Mouse (Mus musculus): Measurements from ENCODE around the gene Thra.

The Thra gene

GRCm38 (mm10) chr11:98797909-98798308 is 57.5 kb downstream of the Thra start:
- no peak for DNase-seq

GRCm38 (mm10) chr11:98804605-98805004 is 64.2 kb downstream of the Thra start, which contains the start of gene Casc3:
Gene Casc3, plus strand, starts transcription at chr11:98804905.
- no peak for DNase-seq

DNA sequence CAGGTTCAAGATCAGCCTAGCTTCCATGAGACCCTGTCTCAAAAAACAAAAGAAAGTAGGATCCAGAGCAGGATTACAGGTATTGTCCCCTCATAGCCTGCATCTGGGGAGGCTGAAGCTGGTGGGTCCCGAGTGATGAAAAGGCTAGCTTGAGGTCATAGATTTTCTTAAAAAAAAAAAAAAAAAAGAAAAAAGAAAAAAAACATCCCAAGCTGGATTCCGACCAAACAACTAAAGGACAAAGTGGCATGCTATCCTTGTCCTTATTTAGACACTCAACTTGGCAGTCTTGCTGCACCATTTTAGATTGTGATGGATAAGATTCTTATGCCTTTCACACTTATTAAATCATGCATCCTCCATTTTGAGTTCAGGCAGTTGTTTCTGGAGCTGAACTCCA is 68.0 kb downstream of the Thra start:
- DNase-seq = no peak

GRCm38 (mm10) chr11:98809457-98810290 is 69.2 kb downstream of the Thra start:
- DNase-seq = peak; percentile 99

DNA sequence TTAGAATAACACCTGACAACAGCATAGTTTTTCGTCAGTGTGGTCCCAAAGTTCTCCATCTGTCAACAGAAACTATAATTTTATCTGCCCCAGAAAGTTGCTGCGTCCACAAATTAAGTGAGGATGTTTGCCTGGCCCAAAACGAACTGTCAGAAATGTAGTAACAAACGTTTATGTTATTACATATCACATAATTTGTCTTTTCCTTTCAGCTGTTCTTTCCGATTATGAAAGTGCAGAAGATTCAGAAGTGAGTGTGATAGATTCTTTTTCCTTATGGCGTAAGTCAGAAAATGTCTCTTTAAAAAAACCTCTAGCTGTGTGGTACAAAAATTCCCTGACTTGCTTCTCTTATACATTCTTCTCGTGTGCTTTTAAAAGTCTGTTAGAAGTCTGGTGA is 70.2 kb downstream of the Thra start:
- no peak for DNase-seq

GRCm38 (mm10) chr11:98816706-98817239 is 76.3 kb downstream of the Thra start:
- DNase-seq = no peak
